Mouse (Mus musculus) stomach, postnatal 0 days (tissue): ENCODE measurements around the gene Bag3.
A peak's percentile ranks its signal among the peaks of the same experiment; 100 is the strongest.

ENCODE experiments used
- CTCF ChIP-seq: IDR thresholded peaks from 2 replicates; pipeline ENCODE4 v1.5.1; 2016; ENCODE audit warnings: antibody characterized with exemption, low read depth, mild to moderate bottlenecking, moderate library complexity
- EP300 ChIP-seq: optimal IDR thresholded peaks from 2 replicates; pipeline ENCODE3; 2016; ENCODE audit warnings: antibody characterized with exemption

- TF ChIP-seq CTCF (peak; percentile 71), EP300 (no peak)
These were observed 40.0 kb downstream of the Bag3 start for GRCm38 (mm10) chr7:128563373-128563772.
